Mouse (Mus musculus) embryonic facial prominence, embryonic 12.5 days (tissue): ENCODE measurements at regions not wholly inside any gene's neighbourhood (a gene's known extent, or its start where the extent isn't known, plus 50 kb on each side); places are given as distances from the start of the nearest gene placed in this dataset.

Source experiments
- ATAC-seq: fragments of 200-750 bp; cut with Nextera tagmentation; 2 replicates; pipeline ENCODE4 v1.8.0; 2017; ENCODE audit not compliant: insufficient number of reproducible peaks, insufficient read depth, low FRiP score, low TSS enrichment
- H3K27ac ChIP-seq: fragments of 300-500 bp; sonication (generic); 2 replicates; pipeline ENCODE4 v1.5.1; 2016; ENCODE audit warnings: mild to moderate bottlenecking
- H3K27me3 ChIP-seq: fragments of 300-500 bp; sonication (generic); 2 replicates; pipeline ENCODE4 v1.6.1; 2016; ENCODE audit warnings: mild to moderate bottlenecking, moderate library complexity
- H3K36me3 ChIP-seq: fragments of 300-500 bp; sonication (generic); 2 replicates; pipeline ENCODE4 v1.6.1; 2016; ENCODE audit warnings: mild to moderate bottlenecking
- H3K4me1 ChIP-seq: fragments of 300-500 bp; sonication (generic); 2 replicates; pipeline ENCODE4 v1.6.1; 2016
- H3K4me2 ChIP-seq: fragments of 300-500 bp; sonication (generic); replicated peaks from 2 replicates; pipeline ENCODE4 v1.6.1; 2016; ENCODE audit warnings: mild to moderate bottlenecking, moderate library complexity
- H3K4me3 ChIP-seq: fragments of 300-500 bp; sonication (generic); 2 replicates; pipeline ENCODE4 v1.5.1; 2016; ENCODE audit warnings: mild to moderate bottlenecking
- H3K9ac ChIP-seq: fragments of 300-500 bp; sonication (generic); 2 replicates; pipeline ENCODE4 v1.6.1; 2016; ENCODE audit warnings: mild to moderate bottlenecking, moderate library complexity
- H3K9me3 ChIP-seq: fragments of 300-500 bp; sonication (generic); 2 replicates; pipeline ENCODE4 v1.6.1; 2016; ENCODE audit warnings: mild to moderate bottlenecking, moderate library complexity
- WGBS: fragments of 180-500 bp; shearing (Covaris S2); methylation state at CpG from one replicate; pipeline ENCODE4 v1.1.7; 2016; 5-methylcytosine and 5-hydroxymethylcytosine counted together

DNA sequence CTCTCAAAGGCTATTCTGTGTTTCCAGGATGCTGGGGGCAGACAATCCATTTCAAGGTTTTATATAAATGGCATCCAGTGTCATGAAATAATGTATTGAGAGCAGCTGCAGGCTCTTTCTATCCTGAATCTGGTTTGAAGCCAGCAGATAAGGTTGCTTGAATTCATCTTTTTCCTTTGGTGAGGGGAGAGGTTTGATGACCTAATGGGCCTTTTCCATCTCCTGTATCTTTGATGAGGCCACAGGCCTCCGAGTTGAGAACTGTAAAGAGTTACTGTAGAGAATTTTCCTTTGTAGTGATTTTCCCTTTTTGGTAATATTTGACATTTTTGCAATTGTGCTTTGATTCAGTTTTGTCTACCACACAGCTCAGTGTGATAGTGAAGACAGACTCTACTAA, 458.8 kb upstream of the 1700008P02Rik start:
- Histone ChIP-seq H3K4me1 (no peaks in the 10 kb centered on the region), H3K4me2 (no peak overlapping the region), H3K27ac (no peak overlapping the region), H3K9me3 (no peaks in the 10 kb centered on the region), H3K27me3 (no peaks in the 10 kb centered on the region), H3K9ac (no peak overlapping the region), H3K4me3 (no peak overlapping the region), H3K36me3 (no peaks in the 10 kb centered on the region)
- 83% methylated on average over 1 of the region's 1 CpGs for WGBS
- no peak for ATAC-seq

DNA sequence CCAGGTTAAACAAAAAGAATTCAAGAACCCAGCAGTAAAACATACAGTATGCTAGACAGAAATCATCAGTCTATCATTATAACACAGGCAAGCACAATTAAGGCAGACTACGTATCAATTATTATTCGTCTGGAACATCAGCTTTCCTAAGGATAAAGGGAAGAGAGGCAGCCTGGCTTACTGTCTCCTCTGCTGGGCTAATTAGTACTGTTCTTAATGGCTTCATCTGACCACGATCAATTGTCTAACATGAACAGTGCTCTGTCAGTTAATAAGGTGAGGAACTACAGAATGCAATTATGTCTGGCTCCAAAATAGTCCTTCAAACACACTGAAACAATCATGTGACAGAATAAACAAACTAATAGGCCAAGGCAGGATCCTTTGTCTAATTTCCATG, 456.6 kb upstream of the 1700008P02Rik start:
- no peak for ATAC-seq
- WGBS, result 59% methylated on average over 3 of the region's 3 CpGs
- H3K9ac ChIP-seq, result no peak overlapping the region

DNA sequence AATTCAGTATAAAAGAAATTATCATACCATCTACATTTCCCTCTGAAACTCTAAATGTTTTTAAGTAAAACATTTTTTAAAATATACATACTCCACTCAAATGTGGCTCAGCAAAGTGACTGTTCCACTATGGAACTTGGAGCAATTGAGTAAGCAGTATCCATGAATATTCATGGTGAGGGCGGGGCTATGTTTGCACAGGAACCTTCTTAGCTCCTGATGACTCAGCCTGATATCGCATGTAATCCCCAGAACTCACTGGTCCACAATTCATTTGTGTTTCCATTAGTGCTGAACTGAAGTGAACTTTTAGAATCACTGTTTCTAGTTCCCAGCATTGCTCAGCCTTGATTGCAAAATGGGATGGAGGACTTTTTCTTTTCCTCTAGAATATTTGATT, 454.2 kb upstream of the 1700008P02Rik start:
- ATAC-seq, result no peak
- no peaks in the 10 kb centered on the region for H3K4me1 ChIP-seq
- no peak overlapping the region for H3K27ac ChIP-seq
- 76% methylated on average over 2 of the region's 2 CpGs for WGBS
- H3K4me3 ChIP-seq, result no peak overlapping the region
- no peak overlapping the region for H3K9ac ChIP-seq
- H3K9me3 ChIP-seq, result no peaks in the 10 kb centered on the region
- H3K36me3 ChIP-seq, result no peaks in the 10 kb centered on the region
- H3K27me3 ChIP-seq, result no peaks in the 10 kb centered on the region
- H3K4me2 ChIP-seq, result no peak overlapping the region

More for the DNA sequence above, 456.6 kb upstream of the 1700008P02Rik start:
- Histone ChIP-seq H3K36me3 (no peaks in the 10 kb centered on the region), H3K27me3 (no peaks in the 10 kb centered on the region), H3K27ac (no peak overlapping the region), H3K9me3 (no peaks in the 10 kb centered on the region), H3K4me1 (no peaks in the 10 kb centered on the region), H3K4me2 (no peak overlapping the region), H3K4me3 (no peak overlapping the region)

DNA sequence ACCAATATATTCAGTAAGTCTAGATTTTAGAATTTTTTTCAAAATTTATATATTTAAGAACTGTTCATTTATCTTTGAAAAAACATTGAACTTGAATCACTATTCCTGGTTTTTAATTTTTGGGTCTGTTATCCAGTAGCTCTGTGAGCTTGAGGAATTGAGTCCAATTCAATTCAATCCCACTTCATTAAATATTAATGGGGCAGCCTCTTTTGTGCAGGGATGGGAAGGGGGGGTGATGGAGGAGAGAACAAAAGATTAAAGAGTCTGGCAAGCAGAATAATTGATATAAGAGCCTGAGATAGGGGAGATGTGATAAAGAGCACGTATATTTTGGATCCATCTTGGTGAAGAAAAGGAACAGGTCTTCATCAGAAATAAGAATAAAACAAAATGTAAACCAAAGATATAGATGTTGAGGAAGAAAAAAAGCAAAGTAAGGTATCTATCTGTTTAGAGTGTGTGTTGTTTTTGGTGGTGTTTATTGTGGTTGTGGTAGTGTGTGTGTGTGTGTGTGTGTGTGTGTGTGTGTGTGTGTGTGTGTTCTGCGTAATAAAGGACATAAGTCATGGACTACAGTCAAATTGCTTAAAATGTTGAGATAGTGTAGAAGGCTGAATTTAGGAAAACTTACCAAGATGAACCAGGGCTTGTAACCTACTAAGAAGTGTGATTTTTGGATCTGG, 421.3 kb upstream of the 1700008P02Rik start:
- H3K27me3 ChIP-seq, result no peaks in the 10 kb centered on the region
- H3K9ac ChIP-seq, result no peak overlapping the region
- H3K9me3 ChIP-seq, result no peaks in the 10 kb centered on the region
- H3K4me1 ChIP-seq, result no peaks in the 10 kb centered on the region
- H3K36me3 ChIP-seq, result no peaks in the 10 kb centered on the region
- no peak overlapping the region for H3K4me3 ChIP-seq
- WGBS, result 82% methylated on average over 2 of the region's 2 CpGs
- H3K4me2 ChIP-seq, result no peak overlapping the region
- H3K27ac ChIP-seq, result no peak overlapping the region
- ATAC-seq, result no peak

DNA sequence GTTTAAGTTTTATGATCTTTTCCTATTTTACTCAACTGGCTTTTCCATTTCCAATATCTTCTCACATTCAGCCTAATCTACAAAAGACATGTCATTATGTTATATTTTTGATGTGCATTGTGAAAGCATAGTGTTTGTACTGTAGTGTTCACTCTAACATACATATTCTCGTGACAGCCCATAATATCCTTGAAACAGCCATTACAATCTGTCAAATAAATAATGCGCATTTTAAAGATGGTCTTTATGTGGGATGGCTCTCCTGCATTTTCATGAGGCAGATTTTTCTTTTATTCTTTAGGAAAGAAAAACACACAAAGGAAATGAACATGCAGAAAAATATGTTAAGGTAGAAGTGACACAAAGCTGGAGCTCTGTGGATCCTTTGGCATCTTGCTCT, 415.6 kb upstream of the 1700008P02Rik start:
- ATAC-seq, result no peak
- 86% methylated on average over 2 of the region's 2 CpGs for WGBS

DNA sequence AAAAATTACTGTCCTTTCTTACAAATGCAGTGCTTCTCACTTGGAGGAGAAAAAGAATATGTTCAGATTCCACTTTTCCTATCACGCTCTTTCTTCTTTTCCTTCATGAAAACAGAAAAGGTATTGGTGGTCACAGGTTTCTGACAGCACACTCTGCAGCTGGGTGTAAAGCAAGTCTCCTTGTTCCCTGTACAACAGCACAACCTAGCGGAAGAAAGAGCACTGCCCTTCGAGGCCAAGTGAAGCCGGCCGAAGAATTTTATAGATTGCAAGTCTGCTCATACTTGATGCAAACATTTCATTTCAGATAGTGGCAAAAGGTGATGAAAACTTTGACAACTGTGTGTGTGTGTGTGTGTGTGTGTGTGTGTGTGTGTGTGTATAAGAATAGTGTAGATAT, 407.6 kb upstream of the 1700008P02Rik start:
- 18% methylated on average over 5 of the region's 5 CpGs for WGBS
- no peak overlapping the region for H3K4me2 ChIP-seq
- no peaks in the 10 kb centered on the region for H3K27me3 ChIP-seq
- H3K4me1 ChIP-seq, result no peaks in the 10 kb centered on the region
- H3K9ac ChIP-seq, result no peak overlapping the region
- H3K4me3 ChIP-seq, result no peak overlapping the region
- ATAC-seq, result no peak
- no peak overlapping the region for H3K27ac ChIP-seq
- H3K9me3 ChIP-seq, result no peaks in the 10 kb centered on the region
- H3K36me3 ChIP-seq, result no peaks in the 10 kb centered on the region

More for the DNA sequence above, 415.6 kb upstream of the 1700008P02Rik start:
- no peaks in the 10 kb centered on the region for H3K36me3 ChIP-seq
- no peaks in the 10 kb centered on the region for H3K4me1 ChIP-seq
- no peaks in the 10 kb centered on the region for H3K9me3 ChIP-seq
- no peak overlapping the region for H3K9ac ChIP-seq
- no peak overlapping the region for H3K27ac ChIP-seq
- H3K27me3 ChIP-seq, result no peaks in the 10 kb centered on the region
- no peak overlapping the region for H3K4me2 ChIP-seq
- H3K4me3 ChIP-seq, result no peak overlapping the region

DNA sequence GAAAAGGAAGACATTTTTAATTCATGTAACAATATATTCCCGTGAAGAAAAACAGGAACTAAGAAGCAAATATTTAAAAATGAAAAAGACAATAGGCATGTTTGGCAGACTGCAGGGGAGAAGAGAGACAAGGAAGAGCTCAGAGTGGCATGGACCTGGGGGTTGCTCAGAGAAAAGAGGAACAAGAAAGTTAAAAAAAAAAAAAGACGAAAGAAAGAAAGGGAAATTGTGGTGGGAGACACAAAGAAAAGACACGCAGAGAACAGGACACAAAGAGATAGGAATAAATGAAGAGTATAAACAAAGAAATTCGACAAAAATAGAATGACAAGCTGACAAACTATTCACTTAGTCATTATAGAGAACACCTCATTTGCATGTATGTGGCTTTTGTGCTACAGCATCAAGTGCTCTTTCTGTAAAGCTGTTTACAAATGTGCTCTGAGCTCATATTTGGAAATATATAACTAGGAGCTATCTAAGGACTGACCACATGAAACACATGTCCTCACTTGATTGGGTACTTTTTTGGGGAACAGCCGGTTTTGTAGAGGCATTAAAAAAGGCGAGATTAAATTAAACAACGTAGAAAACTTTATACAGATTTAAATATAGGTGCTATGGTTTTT, 394.2 kb upstream of the 1700008P02Rik start:
- H3K27me3 ChIP-seq, result no peaks in the 10 kb centered on the region
- H3K36me3 ChIP-seq, result no peaks in the 10 kb centered on the region
- no peaks in the 10 kb centered on the region for H3K9me3 ChIP-seq
- no peak overlapping the region for H3K4me2 ChIP-seq
- no peak for ATAC-seq
- H3K27ac ChIP-seq, result no peak overlapping the region
- H3K4me1 ChIP-seq, result peaks cover 2% of the 10 kb centered on the region; the same call in 1 of the 2 replicates
- no peak overlapping the region for H3K9ac ChIP-seq
- 63% methylated on average over 7 of the region's 7 CpGs for WGBS
- no peak overlapping the region for H3K4me3 ChIP-seq

DNA sequence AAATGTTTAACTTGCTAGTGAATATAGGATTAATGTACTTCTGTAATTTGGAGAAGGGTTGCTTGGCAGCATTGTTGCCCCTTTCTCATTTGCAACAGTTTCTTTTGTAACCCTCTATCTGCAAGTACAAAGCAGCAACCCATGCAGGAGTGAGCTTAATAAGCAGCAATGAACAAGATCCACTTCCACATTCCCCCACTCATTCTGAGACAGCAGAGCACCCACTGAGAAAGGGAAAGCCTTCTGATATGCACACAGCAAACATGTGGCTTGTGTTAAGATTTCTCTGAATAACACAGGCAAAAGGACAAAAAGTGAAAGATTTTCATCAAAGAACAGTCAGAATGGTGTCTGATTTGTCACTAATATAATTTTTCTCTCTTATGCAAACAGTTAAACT, 393.3 kb upstream of the 1700008P02Rik start:
- no peaks in the 10 kb centered on the region for H3K27me3 ChIP-seq
- H3K4me1 ChIP-seq, result peaks cover 2% of the 10 kb centered on the region; the same call in 1 of the 2 replicates
- no peak for ATAC-seq
- no peaks in the 10 kb centered on the region for H3K9me3 ChIP-seq
- H3K9ac ChIP-seq, result no peak overlapping the region
- H3K4me3 ChIP-seq, result no peak overlapping the region
- no peak overlapping the region for H3K27ac ChIP-seq
- H3K36me3 ChIP-seq, result no peaks in the 10 kb centered on the region
- no peak overlapping the region for H3K4me2 ChIP-seq

DNA sequence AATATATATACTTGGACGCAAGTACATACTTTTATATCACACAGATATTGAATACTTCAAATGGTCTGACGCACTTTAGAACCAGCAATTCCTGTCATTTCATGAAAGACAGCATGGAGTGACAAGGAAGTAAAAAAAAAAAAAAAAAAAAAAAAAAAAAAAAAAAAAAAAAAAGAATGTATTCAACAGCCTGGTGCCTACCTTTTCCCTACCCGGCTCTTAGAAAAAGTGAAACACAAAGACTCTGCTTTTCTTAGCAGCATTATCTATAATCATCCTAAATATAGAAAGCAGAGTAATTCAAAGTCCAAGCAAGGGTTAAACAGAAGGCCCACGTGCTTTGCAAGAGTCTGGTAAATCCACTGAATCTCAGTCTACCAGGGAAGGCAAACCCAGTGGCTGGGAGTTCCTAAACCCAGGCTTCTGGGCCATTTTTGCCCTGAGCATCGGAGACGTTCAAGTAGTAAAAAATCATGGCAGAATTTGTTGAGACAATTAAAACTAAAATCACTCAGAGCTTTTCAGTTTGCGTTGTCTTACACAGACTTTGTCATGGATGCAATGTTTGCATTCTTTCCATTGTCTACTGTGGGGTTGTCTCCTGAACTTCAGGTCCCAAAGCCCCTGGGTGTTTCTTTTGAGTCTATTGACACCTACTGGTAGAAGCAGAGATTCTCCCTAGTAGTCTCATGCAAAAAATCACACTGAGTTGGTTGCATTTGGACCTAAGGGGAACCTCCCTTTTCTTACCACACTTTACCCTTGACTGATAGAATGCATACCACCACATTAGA, 390.2 kb upstream of the 1700008P02Rik start:
- H3K27me3 ChIP-seq, result no peaks in the 10 kb centered on the region
- H3K27ac ChIP-seq, result no peak overlapping the region
- H3K4me2 ChIP-seq, result no peak overlapping the region
- WGBS, result 42% methylated on average over 7 of the region's 7 CpGs
- peaks cover 2% of the 10 kb centered on the region; the same call in 1 of the 2 replicates for H3K4me1 ChIP-seq
- no peak overlapping the region for H3K9ac ChIP-seq
- H3K36me3 ChIP-seq, result no peaks in the 10 kb centered on the region
- no peak overlapping the region for H3K4me3 ChIP-seq
- no peaks in the 10 kb centered on the region for H3K9me3 ChIP-seq
- ATAC-seq, result no peak

DNA sequence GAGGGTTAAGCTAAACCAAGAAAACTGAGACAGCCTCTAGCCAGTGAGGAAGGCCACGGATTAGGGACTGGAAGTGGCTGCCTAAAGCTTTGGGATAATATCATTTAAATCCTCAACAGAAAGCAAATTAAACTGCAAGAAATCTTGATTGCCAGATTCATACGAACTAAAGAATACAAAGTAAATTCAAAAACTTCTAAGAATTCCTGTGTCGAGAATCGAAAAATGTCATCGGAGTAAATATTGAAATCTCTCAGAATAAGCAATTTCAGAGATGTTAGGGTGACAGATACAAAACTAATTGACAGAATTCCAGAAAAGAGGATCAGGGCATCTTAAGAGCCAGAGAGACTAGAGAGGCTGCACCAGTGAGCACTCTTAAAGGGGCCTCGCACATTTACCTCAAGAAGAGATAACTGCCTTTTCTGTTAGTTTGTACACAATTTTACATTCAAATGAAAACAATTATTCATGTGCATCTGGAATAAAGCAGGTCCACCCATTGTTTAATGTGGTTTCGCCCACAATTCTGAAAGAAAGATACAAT, 388.5 kb upstream of the 1700008P02Rik start:
- Histone ChIP-seq H3K4me3 (no peak overlapping the region), H3K27ac (no peak overlapping the region), H3K27me3 (no peaks in the 10 kb centered on the region), H3K4me1 (peaks cover 2% of the 10 kb centered on the region; the same call in 1 of the 2 replicates), H3K36me3 (no peaks in the 10 kb centered on the region), H3K9ac (no peak overlapping the region), H3K9me3 (no peaks in the 10 kb centered on the region), H3K4me2 (no peak overlapping the region)
- ATAC-seq, result no peak
- WGBS, result 64% methylated on average over 7 of the region's 7 CpGs

DNA sequence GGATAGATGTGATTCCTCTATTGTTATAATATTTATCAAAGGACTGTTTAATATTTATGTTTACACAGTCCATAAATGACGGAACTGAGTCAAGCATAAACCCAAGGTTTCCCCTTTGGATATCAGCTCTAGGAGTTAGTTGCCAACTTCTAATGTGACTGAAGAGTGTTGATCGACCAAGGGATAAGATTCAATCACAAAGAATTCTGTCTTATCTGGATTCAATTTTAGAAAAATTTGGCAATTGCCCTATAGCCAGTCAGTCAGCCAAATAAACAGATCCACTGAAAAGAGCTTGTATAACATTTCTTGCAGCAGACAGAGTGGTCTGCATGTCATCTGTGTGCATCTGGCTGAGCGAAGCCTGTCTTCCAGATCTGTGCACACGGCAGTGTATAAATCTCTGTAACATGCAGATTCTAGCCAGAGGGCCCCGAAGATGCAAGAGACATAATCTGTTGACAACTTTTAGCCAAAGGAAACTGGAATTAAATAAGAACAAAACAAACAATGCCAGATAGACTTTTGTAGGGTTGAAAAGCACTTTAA, 387.6 kb upstream of the 1700008P02Rik start:
- Histone ChIP-seq H3K27me3 (no peaks in the 10 kb centered on the region), H3K27ac (peak overlapping the region; percentile 67), H3K9me3 (no peaks in the 10 kb centered on the region), H3K9ac (no peak overlapping the region), H3K4me2 (no peak overlapping the region), H3K4me3 (no peak overlapping the region), H3K36me3 (no peaks in the 10 kb centered on the region), H3K4me1 (no peaks in the 10 kb centered on the region)
- peak; percentile 69; the same call in 1 of the 2 replicates for ATAC-seq
- 31% methylated on average over 5 of the region's 5 CpGs for WGBS
